Mouse (Mus musculus) heart, adult 18-20 months (tissue): ENCODE results near the gene Ap5z1. TPM values are rescaled to one million over a fixed set of nuclear protein-coding genes. Genes with fewer than 3 reads are reported as not detected.

Experiments used
- DNase-seq, 2 experiments: peaks; one replicate each; pipeline ENCODE4 v3.0.0; 2021 to 2022; ENCODE audit warnings: mixed read lengths in 1 of 2
- total RNA-seq, 2 experiments: library from RNA; stranded (reverse); gene quantifications; 2 replicates each; pipeline ENCODE4 v1.2.3; 2021

Gene Ap5z1
- total RNA-seq, 2 experiments from 2014 or later, result 5.0 to 6.0 TPM

- no peak for DNase-seq
Observed at GRCm38 (mm10) chr5:142473696-142474095, 10.0 kb downstream of the Ap5z1 start.

- no peak for DNase-seq
Observed at GRCm38 (mm10) chr5:142475669-142476068, 11.9 kb downstream of the Ap5z1 start.

- DNase-seq, result no peak
Observed at GRCm38 (mm10) chr5:142477346-142477745, 13.6 kb downstream of the Ap5z1 start.

- no peak for DNase-seq
Observed at GRCm38 (mm10) chr5:142477866-142478615, 14.3 kb downstream of the Ap5z1 start.

GRCm38 (mm10) chr5:142478829-142479435, 15.2 kb downstream of the Ap5z1 start:
- DNase-seq, result peak; percentile 76 to 91

GRCm38 (mm10) chr5:142482512-142482911, 18.8 kb downstream of the Ap5z1 start:
- no peak for DNase-seq

GRCm38 (mm10) chr5:142483581-142483980, 19.8 kb downstream of the Ap5z1 start:
- no peak for DNase-seq

- DNase-seq, result no peak
Observed at GRCm38 (mm10) chr5:142486654-142487053, 22.9 kb downstream of the Ap5z1 start.

GRCm38 (mm10) chr5:142489955-142490707, 26.4 kb downstream of the Ap5z1 start:
- DNase-seq, result no peak

- DNase-seq, result no peak
Observed at GRCm38 (mm10) chr5:142493307-142493706, 29.6 kb downstream of the Ap5z1 start.

- no peak for DNase-seq
Observed at GRCm38 (mm10) chr5:142495321-142496096, 31.8 kb downstream of the Ap5z1 start.

- DNase-seq, result peak in 1 of 2 experiments; percentile 37
Observed at GRCm38 (mm10) chr5:142498964-142499363, 35.2 kb downstream of the Ap5z1 start.

GRCm38 (mm10) chr5:142500918-142501317, 37.2 kb downstream of the Ap5z1 start:
- no peak for DNase-seq

- DNase-seq, result peak; percentile 84 to 86
Observed at GRCm38 (mm10) chr5:142502414-142502813, 38.7 kb downstream of the Ap5z1 start.

GRCm38 (mm10) chr5:142504175-142504574, 40.4 kb downstream of the Ap5z1 start:
- no peak for DNase-seq

GRCm38 (mm10) chr5:142505695-142506423, 42.1 kb downstream of the Ap5z1 start:
- DNase-seq, result peak in 1 of 2 experiments; percentile 30

GRCm38 (mm10) chr5:142509141-142510060, 45.7 kb downstream of the Ap5z1 start:
- DNase-seq, result peak; percentile 19 to 42

GRCm38 (mm10) chr5:142510061-142510414, 46.3 kb downstream of the Ap5z1 start:
- DNase-seq, result no peak

- no peak for DNase-seq
Observed at GRCm38 (mm10) chr5:142512112-142512511, 48.4 kb downstream of the Ap5z1 start.

GRCm38 (mm10) chr5:142518973-142519372, 55.2 kb downstream of the Ap5z1 start:
- peak in 1 of 2 experiments; percentile 9 for DNase-seq
